Mouse (Mus musculus) Patski (cell line): Measurements from ENCODE around the gene Zfp978. TPM values are rescaled to one million over a fixed set of nuclear protein-coding genes. Genes with fewer than 3 reads are reported as not detected.
A peak's percentile ranks its signal among the peaks of the same experiment; 100 is the strongest.
"Not testable (repeated sequence)": the region's sequence is repeated elsewhere in the genome, so short reads cannot be mapped to it uniquely, and the experiment has no call there.

ENCODE experiments used
- ATAC-seq: fragments of 100-300 bp; one replicate; pipeline ENCODE4 v1.8.0; 2021
- CTCF ChIA-PET: fragments of 350-600 bp; sonication (Branson Sonifier 250); formaldehyde crosslinking; loops from one replicate; lab custom pipeline; 2022; ENCODE audit warnings: inconsistent platforms; lab: Charles Lee
- POLR2A ChIA-PET: fragments of 350-600 bp; sonication (Branson Sonifier 250); formaldehyde crosslinking; loops from one replicate; lab custom pipeline; 2022; ENCODE audit warnings: antibody characterized with exemption, inconsistent platforms; lab: Charles Lee
- DNase-seq: peaks from one replicate; pipeline ENCODE4 v3.0.0-alpha.2; 2011; ENCODE audit warnings: low read depth, low spot score
- H3K27me3 ChIP-seq: fragments of 371-371 bp; one replicate; pipeline ENCODE4 v1.5.1; 2021
- CTCF ChIP-seq: fragments of 100-300 bp; IDR thresholded peaks from one replicate; pipeline ENCODE4 v1.5.1; 2021
- in situ Hi-C: fragments of 300-500 bp; cut with MboI; formaldehyde crosslinking; loops from 3 replicates; pipeline ENCODE4 v1.11.1; 2018; ENCODE audit warnings: low pct_unique_long_range_greater_than_20kb, mixed read lengths
- polyA plus RNA-seq: library from polyadenylated mRNA; unstranded; gene quantifications from one replicate; pipeline ENCODE4 v1.2.3, GENCODE M21; 2021

The Zfp978 gene
- polyA plus RNA-seq, 1 experiment from 2014 or later = 0.17 TPM

DNA sequence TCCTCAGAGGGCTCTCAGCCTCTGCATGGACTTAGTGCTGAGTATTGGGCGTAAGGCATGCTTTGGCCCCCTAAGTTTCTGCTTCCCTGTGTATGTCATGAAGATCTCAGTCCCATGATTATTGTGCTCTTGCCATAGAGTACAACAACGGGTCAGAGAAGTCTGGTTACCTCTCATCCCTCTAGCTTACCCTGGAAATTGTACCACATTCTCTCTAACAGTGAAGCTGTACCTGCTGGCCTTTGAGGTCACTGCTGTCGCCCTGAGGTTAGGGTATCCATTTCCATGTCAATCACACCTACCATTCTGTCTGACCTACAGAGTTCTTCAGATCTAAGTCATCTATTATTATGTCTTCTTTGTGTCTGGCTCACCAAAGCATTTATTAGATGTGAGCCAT is 62.0 kb downstream of the Zfp978 start:
- DNase-seq (no peak), ATAC-seq (no peak)
- no peak for TF ChIP-seq CTCF
- no peaks in the 10 kb centered on the region for H3K27me3 ChIP-seq
- ChIA-PET POLR2A (no interaction called here), CTCF (no interaction called here)
- in situ Hi-C loops = loop anchor here (25.0 kb wide), 1 partner anchor 414 kb away; the partner anchor contains the start of gene Zfp933

DNA sequence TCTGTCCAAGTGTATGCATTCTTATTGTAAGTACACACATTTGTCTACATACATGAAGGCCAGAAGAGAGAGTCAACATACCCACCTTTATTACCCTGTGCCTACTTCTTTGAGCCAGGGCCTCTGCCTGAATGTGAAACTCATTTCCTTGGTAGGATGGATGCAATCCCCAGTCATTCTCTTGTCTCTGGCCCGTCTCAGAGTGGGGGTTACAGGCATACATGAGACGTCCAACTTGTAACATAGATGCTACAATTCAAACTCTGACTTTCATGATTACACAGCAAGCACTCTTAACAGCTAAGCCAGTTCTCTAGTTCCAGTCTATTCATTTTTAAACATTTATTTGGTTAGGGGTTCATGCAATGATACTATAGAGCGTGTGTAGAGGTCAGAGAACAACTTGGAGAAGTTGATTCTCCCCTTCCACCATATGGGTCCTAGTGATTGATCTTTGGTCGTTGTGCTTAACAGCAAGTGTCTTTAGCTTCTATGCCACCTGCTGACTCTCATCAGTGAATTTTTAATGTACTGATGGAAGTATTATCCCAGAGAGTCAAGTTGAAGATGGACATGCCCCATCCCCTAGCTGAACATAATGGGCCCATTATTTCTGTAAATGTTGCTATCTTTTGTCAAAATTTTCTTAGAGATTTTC is 62.7 kb downstream of the Zfp978 start:
- CTCF ChIA-PET = no interaction called here
- ATAC-seq = peak; percentile 6

DNA sequence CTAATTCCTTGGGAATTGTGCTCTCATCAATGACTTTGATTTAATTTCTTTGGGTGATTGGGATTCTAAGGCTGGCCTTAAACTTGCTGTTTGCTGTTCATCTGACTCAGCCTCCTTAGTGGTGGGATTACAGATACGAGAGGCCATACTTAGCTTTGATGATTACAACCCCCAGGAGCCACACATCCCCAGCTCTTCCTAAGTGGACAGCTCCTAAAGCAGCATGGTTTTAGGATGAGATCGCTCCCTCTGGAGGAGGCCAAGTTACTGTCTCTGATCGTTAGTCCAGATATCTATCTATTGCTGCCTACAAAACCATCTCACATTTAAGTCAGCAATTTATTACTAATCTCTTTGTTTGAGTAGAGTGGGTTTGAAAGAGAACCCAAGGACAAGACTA is 63.3 kb downstream of the Zfp978 start:
- not testable (repeated sequence) for DNase-seq

More for the DNA sequence above, 62.7 kb downstream of the Zfp978 start:
- no peaks in the 10 kb centered on the region for H3K27me3 ChIP-seq
- POLR2A ChIA-PET = no interaction called here
- TF ChIP-seq CTCF = no peak
- in situ Hi-C loops = loop anchor here (25.0 kb wide), 1 partner anchor 414 kb away; the partner anchor contains the start of gene Zfp933
- no peak for DNase-seq

DNA sequence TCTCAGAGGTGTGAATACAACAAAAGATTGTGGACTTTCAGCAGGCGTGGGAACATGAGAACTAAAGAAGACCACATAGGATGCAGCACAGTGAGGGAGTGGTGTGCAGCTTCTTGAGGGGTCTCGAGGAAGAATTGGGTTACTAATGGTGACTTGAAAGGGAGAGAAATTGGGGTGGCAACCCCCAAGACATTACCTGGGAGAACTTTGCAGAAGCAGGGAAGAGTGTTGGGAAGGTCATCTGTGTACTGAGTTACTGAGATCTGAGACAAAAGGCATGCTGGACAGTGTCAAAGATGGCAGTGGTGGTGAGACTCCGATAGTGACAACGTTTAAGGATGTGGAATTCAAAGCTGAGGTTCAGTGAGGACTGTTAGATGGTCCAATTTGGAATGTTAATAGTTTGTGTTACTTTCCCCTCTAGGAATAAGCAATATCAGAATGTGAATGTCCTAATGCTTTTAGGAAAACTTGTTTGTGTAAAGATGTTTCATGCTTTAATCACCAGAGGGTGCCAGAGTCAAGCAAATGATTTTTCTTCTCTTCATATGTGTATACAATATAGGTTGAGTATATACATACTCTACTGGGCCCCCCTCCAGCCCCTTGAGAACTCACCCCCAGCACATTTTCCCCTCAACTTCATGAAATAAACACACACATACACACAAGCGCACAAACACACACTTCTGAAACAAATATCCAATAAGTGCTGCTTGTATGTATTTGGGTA is 64.7 kb downstream of the Zfp978 start:
- CTCF ChIA-PET, ATAC-seq, in situ Hi-C loops: not testable (repeated sequence)

More for the DNA sequence above, 63.3 kb downstream of the Zfp978 start:
- ATAC-seq, CTCF ChIA-PET, POLR2A ChIA-PET, H3K27me3 ChIP-seq: not testable (repeated sequence)
- in situ Hi-C loops = loop anchor here (25.0 kb wide), 1 partner anchor 413 kb away; the partner anchor contains the start of gene Zfp933

DNA sequence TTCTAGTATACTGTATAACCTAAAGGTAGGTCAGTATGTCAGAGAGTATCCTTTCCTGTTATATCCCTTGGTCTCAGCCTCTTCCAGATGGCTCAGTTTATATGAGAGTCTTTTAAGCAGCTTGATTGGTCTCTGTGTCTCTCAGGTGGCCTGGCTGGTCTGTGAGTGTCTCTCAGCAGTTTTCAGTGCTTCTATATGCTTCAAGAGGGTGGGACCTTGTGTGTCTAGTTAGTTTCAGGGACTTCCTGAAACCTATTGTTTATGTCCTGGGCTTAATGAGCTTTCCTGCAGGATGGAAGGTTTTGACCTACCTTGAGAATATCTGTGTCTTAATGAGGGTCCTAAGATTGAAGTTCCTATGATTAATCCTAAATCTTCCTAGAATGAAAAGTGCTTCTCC is 69.5 kb downstream of the Zfp978 start:
- ChIA-PET CTCF (no interaction called here), POLR2A (no interaction called here)
- TF ChIP-seq CTCF = no peak
- in situ Hi-C loops = no loop called here
- DNase-seq = no peak
- ATAC-seq = no peak
- H3K27me3 ChIP-seq = no peaks in the 10 kb centered on the region

More for the DNA sequence above, 64.7 kb downstream of the Zfp978 start:
- DNase-seq, H3K27me3 ChIP-seq, POLR2A ChIA-PET: not testable (repeated sequence)
- peak; percentile 11 for TF ChIP-seq CTCF

DNA sequence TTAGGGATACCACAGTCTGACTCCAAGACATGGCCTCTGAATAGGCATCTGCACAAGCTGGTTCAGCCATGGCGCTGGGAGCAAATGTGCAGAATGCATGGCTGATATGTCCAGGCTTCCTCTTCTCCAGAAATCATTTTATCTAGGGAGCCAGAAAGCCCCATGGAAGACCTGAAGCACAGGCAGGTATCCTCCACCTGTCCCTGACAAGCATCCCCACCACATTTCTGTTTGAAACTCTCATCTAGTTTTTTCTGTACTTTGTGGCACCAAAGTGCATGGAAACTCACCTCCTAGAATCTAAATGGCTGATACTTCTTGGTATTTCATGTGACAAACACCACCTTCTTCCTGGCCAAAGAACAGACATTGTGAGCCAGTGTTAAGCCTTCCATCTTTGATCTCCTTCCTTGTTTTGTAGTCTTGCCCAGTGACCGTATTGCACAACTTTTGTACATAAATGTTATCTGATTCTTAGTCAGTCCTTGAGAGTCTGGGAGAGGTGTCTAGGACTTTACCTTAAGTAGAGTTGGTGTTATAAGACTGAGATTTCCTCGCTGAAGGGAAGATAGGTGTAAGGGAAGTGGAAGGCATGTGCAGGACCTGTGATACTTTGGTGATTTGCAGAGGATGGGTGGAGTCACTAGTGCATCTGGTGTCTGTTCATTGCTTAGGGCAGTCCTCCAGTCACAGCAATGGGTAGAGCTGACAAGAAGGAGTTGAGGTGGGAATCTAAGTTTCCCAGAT is 70.8 kb downstream of the Zfp978 start:
- in situ Hi-C loops, POLR2A ChIA-PET, ATAC-seq, H3K27me3 ChIP-seq, CTCF ChIA-PET, DNase-seq: not testable (repeated sequence)

DNA sequence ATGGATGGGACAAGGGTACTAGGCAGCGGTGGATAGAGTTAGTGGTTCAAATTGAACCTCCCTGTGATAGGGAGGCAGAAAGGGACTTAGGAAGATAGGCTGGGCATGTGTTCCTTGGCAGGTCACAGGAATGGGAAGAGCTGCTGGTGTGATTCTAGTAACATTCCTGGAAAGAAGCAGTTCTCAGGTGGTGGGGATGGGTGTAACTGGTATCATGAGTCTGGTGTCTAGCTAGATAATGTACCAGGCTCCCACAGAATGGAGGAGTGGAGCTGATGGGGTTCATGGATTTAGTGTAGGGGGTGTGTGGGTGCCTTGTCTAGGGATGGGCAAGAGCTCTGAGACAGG is 71.3 kb downstream of the Zfp978 start:
- no peak for TF ChIP-seq CTCF
- CTCF ChIA-PET = no interaction called here
- ATAC-seq = no peak
- POLR2A ChIA-PET = no interaction called here
- H3K27me3 ChIP-seq = no peaks in the 10 kb centered on the region
- no peak for DNase-seq
- in situ Hi-C loops = no loop called here

DNA sequence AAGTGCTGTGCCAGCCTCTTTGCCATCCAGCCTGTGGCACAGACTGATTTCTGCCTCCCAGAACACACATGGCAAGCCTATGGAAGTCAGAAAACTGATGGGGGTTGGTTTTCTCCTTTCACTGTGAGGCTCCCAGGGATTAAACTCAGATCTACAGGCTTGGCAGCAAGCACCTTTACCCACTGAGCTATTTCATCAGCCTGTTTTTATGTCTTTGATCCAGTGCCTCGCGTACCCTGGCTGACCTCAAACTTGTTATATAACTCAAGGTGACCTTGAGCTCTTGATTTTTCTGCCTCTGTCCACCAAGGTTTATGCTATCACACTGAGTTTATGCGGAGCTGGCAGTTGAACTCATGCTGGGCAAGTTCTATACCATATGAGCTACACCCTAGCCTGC is 71.9 kb downstream of the Zfp978 start:
- DNase-seq = no peak
- in situ Hi-C loops = no loop called here

DNA sequence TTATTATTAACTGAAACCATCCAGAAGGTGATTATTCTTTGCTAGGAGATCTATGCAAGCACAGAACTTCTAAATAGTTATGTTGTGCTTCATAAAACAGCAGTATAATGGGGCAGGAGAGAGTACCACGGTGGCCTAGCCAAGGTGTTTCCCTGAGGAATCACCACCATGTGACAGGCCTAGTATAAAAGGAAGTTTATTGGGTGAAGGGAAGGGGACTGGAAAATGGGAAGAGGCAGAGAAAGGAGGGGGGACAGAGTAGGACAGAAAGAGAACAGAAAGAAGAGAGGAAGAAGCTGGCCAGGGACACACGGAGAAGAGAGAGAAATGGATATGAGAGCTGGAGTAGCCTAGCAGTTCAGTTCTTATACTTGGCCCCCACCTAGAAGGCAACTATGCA is 72.8 kb downstream of the Zfp978 start:
- CTCF ChIA-PET = no interaction called here

More for the DNA sequence above, 71.9 kb downstream of the Zfp978 start:
- no peak for TF ChIP-seq CTCF
- no peaks in the 10 kb centered on the region for H3K27me3 ChIP-seq
- ATAC-seq = no peak
- CTCF ChIA-PET = no interaction called here
- POLR2A ChIA-PET = no interaction called here

More for the DNA sequence above, 72.8 kb downstream of the Zfp978 start:
- POLR2A ChIA-PET = no interaction called here
- ATAC-seq = no peak
- TF ChIP-seq CTCF = no peak
- no peaks in the 10 kb centered on the region for H3K27me3 ChIP-seq
- DNase-seq = no peak
- in situ Hi-C loops = no loop called here

Other genes starting within 250 kb of the Zfp978 start
- gene Zfp991, start 229.3 kb upstream of the Zfp978 start, polyA plus RNA-seq = 2.1 TPM
- 0.09 TPM for gene Zfp988, start 55.6 kb upstream of the Zfp978 start, polyA plus RNA-seq
- not detected for gene Zfp982, start 131.1 kb downstream of the Zfp978 start, polyA plus RNA-seq
- not detected for gene Gm16503, start 178.9 kb downstream of the Zfp978 start, polyA plus RNA-seq
- gene Zfp985, start 192.0 kb downstream of the Zfp978 start, polyA plus RNA-seq = 0.04 TPM